Mouse (Mus musculus) liver, postnatal 0 days (tissue): ENCODE data around the gene Fbxw2.

ENCODE experiments used
- CTCF ChIP-seq: sonication (generic); IDR thresholded peaks from 2 replicates; pipeline ENCODE4 v1.5.1; 2016; ENCODE audit warnings: antibody characterized with exemption, low read depth
- EP300 ChIP-seq: IDR thresholded peaks from 2 replicates; pipeline ENCODE4 v1.6.1; 2016; ENCODE audit warnings: antibody characterized with exemption, low read depth, mild to moderate bottlenecking

DNA sequence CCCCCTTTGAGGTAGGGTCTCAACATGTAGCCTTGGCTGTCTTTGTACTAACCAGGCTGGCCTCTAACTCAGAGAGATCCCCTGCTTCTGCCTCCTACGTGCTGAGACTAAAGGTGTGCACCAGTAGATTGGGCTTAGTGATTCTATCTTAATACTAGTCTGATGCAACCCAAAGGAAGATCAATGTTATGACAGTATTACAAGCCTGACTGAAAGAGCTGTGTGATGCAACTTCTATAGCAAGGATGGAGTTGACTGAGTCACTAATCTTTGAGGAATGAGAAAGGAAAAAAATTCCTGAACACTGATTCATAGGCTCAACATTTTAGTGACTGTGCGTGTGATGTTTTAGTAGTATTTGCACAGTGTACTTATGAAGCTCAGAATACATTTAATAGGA lies 56.1 kb downstream of the Fbxw2 start:
- no peak for TF ChIP-seq CTCF
- no peak for TF ChIP-seq EP300
